Mouse (Mus musculus) T-cell, adult 2 months (primary cell): ENCODE measurements around the gene Gm20918.
"Not testable (repeated sequence)": the region's sequence is repeated elsewhere in the genome, so short reads cannot be mapped to it uniquely, and the experiment has no call there.

ENCODE experiments used
- DNase-seq: peaks from one replicate; pipeline ENCODE4 v3.0.0; 2022; ENCODE audit warnings: low spot score

Gene Gm20918

DNA sequence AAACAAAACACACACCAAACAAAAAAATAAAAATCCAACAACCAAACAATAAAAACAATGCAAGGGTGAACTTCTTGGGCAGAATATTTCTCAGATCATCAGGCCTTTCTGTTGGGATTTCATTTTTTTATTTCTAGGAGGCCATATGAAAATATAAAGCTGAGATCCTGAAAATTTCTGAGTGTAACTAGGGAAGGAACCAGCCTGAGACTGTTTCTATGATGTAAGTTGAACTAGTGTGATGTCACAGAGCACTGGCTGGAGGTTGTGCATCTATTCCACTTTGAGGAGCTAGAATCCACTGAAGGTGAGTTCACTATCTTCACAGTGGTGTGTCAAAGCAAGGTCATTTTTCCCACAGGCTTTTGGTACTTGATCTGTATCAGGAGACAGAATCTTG lies at the start of gene Gm20918:
Gm20918 (plus strand) TSS at position 301 of the 400 bp plus-strand sequence.
- DNase-seq, result not testable (repeated sequence)
